Mouse (Mus musculus) frontal cortex, postnatal 14 days (tissue): ENCODE measurements at regions not wholly inside any gene's neighbourhood (a gene's known extent, or its start where the extent isn't known, plus 50 kb on each side); places are given as distances from the start of the nearest gene placed in this dataset.
A peak's percentile ranks its signal among the peaks of the same experiment; 100 is the strongest.

ENCODE experiments used
- DNase-seq, 2 experiments: peaks; one replicate each; pipeline ENCODE4 v3.0.0; 2022; ENCODE audit warnings: low spot score in 2 of 2

DNA sequence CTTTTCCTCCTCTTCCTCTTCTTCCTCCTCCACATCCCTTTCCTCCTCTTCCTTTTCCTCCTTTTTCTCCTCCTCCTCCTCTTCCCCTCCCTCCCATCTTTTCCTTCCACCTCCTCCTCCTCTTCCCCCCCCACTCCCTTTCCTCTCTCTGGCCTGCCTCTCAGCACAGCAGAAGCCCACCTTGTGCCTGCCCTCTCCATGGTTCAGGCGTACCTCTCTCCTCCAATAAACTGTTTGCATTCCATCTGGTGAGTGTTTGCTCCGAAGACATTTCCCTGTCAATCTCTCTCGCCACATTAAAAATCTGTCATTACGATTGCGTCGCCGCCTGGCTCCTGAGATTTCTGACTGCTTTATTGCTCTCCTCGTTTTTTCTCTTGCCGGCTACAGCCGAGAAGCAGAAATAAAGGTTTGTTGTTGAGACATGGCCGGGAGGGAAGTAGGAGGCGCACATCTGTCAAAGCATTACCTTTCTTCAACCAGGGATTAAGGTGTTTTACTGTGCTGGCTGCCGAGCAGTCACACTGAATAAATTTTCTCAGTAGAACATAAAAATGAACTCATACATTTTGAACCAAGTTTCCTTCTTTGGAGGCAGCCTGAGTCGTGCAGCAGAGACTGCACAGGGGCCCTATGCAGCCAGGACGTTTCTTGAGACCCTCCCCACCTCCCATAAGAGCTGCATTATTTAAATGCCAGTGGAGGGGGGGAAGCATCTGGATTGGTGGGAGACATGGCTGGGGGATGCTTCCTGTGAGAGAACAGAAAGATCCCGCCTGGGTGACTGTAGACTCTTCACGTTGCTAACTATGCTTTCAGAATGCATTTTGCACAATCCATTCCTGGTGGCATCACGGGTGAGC is 376.3 kb upstream of the 3110018I06Rik start:
- DNase-seq = peak; percentile 10 to 16

- no peak for DNase-seq
Observed at GRCm38 (mm10) chr12:107118364-107118763, 370.1 kb upstream of the 3110018I06Rik start.

DNA sequence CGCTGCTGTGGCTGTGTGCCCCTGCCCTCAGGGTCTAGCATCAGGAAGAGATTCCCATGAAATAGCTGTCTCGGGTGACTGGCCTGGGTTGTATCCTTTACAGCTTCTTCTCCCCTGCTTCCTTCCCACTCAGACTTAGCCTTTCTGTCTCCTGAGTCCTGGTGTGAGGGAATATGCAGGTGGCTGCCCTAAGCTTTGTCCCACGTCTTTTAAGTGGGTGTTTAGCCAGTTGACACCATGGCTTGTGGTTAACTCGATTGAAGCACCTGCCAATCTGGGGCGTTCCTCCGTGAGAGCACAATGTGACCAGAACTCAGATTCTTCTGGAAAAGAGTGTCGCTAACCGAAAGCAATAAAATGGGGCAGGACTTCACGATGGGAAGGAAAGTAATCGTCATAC is 369.4 kb upstream of the 3110018I06Rik start:
- DNase-seq = no peak

DNA sequence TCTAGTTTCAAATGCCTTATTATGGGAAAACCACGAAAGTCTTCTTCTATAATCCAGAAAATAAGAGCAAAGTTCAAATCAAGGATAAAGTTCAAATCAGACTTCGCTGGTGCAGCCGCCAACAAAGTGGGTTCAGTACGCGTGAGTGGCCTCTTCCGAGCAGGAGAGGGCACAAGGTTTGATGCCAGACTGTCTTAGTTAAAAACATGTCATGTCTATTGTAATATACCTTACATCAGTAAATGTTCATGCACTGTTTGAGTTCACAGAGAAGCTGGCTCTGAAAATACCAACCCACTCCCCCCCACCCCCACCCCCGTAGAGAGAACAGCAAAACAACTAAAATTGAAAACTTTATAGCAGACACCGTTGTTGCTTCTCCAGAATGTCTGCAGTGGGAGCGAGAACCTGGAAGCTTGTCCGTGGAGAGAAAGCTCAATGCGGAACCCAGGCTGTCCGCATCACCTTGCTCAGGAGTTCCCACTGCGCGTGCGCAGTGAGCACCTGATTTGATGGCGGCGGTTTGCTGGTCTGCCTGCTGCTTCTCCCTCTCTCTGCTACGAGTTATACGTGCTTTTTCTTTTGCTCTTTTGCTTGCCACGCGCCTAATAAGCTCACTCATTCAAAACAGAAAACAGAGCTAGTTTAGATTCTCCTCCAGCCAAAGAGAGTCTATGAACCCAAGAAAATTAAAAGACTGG is 367.8 kb upstream of the 3110018I06Rik start:
- DNase-seq = no peak

- DNase-seq = no peak
Observed at GRCm38 (mm10) chr12:107121990-107122389, 366.4 kb upstream of the 3110018I06Rik start.

DNA sequence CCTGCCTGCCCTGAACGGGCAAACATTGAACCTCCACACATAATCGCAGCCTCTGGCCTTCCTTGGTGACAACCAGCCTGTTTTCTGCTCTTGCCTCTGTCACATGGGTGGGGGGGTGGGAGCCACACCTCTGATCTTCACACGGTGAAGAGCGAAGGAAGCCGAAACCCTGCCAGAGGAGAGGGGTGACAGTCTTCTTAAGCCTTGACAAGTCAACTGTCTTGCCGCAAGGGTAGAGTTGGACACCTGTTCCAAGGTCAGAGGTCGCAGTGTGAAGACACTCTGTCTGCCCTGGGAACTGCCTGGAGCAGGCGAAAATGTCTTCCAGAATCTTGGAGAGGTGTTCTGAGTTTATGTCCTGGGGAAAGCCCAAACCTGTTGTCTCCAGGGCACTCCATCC is 364.8 kb upstream of the 3110018I06Rik start:
- no peak for DNase-seq

DNA sequence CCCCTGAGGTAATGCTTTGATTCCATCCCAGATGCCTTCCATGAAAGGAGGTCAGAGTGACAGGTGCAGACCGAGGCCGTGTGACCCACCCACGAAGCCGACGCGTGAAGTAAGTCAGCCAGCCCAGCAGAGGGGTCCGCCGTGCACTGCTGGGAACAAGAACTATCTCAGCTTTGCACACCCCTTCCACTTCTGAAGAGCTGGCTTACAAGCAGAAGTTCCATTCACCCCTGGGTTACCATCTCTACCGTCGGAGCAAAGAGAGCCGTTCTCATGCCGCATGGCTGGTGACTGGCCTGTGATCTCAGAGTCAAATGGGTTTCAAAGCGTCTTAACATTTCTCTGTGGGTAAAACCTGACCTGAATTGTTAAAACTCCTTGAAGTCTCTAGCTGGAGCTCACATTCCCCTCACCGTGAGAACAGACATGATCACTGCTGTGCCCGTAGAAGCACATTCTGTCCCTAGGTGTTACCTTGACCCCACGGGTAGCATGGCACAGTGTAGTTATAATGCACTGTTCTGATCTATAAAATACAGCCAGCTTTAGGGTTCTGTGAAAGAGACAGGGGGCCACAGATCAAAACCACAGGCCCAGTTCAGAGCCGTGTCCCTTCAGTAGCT is 364.1 kb upstream of the 3110018I06Rik start:
- no peak for DNase-seq

DNA sequence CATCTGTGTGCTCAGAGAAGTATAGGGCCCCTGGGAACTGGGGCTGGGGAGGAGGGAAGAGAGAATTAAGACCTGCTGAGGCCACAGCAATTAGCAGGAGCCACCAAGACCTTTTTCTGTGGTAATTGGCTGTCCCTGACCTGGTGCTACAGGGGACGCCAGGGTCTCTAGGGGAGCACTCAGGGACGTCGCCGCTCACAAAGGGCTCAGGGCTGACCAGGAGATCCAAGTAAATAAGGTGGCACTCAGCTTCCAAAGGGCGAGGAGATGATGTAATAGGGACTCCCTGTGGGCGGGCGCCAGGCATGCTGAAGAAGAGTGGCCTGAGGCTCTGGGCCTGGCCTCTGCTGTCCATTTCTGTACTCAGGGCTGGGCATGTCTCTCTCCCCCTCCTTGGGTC is 363.2 kb upstream of the 3110018I06Rik start:
- DNase-seq = no peak

- DNase-seq = no peak
Observed at GRCm38 (mm10) chr12:107126056-107126455, 362.4 kb upstream of the 3110018I06Rik start.

- DNase-seq = no peak
Observed at GRCm38 (mm10) chr12:107127591-107127990, 360.8 kb upstream of the 3110018I06Rik start.

GRCm38 (mm10) chr12:107129232-107129631 is 359.2 kb upstream of the 3110018I06Rik start:
- DNase-seq = no peak

DNA sequence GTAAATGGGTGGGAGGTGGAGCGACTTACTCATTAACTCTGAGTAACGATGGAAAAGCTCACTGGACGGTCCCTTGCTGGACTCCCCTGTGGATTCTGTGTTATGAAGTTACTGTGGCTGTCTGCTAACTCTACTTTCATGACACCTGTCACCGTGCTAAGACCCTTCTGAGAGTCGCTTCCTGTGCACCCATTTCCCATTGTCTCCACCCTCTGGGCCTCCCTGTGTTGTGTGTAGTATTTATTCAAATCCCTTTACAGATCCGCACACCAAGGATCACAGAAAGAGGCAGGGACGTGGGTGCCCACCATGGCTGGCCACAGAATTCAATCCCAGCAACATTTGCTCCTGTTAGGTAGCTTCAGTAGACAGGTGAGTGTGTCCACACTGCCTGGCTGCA is 357.1 kb upstream of the 3110018I06Rik start:
- DNase-seq = no peak

GRCm38 (mm10) chr12:107131841-107132240 is 356.6 kb upstream of the 3110018I06Rik start:
- DNase-seq = no peak

DNA sequence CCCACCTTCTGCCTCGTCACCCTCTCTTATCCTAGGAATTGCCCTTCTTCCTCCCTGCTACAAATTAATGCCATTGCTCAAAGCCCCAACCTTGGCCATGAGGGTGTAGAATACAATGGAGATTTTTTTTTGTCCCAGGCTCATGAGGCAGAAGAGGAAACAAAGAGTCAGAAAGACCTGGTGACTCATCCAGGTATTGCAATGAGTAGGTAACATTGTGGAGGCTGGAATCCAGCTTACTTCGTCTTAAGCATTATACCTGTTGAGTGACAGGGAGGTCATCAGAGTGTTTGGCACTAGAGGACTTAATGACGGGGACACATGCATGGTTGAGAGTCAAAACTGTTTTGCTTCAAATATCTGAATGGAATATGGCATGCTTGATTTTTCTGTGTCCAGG is 355.9 kb upstream of the 3110018I06Rik start:
- no peak for DNase-seq

- DNase-seq = no peak
Observed at GRCm38 (mm10) chr12:107134353-107134752, 354.1 kb upstream of the 3110018I06Rik start.

DNA sequence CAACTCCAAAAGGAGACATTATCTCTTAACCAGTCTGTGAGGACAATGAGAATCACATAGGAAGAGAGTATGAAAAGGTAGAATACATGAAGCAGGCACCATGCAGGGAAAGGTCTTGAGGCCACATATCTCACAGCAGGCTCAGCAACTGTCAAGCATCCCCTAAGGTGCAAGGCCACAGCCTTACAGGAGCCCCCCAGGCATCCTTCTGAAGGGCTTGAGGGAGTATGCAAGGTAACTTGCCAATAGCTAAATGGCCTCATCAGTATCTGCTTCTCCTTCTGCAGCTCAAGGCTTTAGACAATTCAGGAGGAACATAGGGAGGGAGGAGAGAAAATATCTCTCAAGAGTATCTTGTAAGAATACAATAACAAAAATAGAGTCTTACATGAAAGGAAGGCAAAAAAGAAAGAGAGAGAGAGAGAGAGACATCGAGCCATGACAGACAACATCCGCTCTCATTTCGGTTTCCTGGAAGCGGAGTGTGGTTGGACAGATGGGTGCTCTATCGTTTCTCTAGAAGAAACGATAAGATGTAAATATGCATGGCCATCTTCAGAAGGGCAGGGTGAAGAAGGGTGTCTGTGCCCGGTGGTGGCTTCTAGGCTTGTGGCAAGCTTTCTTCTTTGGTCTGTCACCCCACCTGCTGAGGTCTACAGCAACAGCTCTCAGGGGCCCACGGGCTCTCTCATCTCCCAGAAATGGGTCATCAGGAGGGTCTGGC is 349.6 kb upstream of the 3110018I06Rik start:
- no peak for DNase-seq

- DNase-seq = no peak
Observed at GRCm38 (mm10) chr12:107140957-107141595, 347.4 kb upstream of the 3110018I06Rik start.

DNA sequence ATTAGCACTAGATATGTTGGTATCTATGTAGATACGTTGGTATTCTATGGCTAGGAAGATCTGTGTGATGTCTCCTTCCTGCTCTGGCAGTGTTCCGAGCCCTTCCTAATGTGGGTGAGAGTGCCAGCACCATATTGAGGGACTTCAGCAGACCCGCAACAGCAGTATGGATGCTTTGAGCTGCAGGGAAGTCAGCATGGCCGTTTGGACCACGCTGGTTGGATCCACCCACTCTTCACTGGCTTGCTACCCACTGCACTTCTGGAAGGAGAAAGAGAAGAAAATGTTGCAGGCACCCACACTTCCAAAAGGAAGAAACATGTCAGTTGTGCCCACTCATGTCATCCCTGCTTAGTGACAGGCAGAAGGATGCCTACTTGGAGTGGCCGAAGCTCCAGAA is 346.2 kb upstream of the 3110018I06Rik start:
- DNase-seq = peak; percentile 31 to 40

DNA sequence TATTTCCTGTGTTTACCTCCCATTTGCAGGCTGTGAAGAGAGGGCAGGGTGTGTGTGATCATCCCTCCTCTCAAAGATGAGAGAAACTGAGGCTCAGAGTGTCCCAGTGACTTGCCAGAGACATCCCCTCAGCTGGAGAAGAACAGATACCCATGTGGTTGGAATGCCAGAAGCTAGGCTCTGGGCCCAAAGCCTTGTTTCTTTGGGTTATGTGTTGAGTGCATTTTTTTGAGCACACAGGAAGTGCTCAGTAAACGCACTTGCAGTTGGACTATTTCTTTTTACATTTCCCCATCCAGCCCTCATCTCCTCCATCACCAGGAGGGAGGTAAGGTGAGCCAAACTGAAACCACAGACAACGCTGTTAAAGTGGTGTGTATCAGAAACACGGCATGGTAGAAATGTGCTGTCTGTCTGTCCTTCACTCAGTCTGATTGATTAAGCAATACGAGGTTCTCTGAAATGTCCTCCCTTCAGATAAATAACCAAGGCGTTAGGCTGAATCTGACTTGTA is 341.8 kb upstream of the 3110018I06Rik start:
- no peak for DNase-seq

DNA sequence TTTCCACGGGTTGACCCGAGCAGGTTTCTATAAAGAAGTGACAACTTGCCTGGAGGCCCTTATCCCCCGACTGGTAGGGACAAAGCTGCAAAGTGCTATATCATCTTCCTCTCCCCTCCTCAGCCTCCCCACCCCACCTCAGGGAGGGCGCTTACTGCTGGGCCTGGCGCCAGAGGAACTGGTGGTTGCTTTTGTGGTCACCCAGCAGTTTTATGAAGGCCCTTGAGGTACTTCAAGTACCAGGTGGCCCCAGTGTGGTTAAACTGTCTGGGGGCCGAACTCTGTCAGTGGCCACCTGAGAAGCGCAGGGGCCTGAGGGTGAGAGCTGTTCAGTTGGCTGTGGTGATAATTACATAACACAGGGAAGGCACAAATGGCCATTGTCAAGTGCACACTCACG is 340.0 kb upstream of the 3110018I06Rik start:
- no peak for DNase-seq

GRCm38 (mm10) chr12:107151089-107151488 is 337.3 kb upstream of the 3110018I06Rik start:
- DNase-seq = no peak
